Mouse (Mus musculus) forebrain, embryonic 15.5 days (tissue): Measurements from ENCODE around the gene Rps6kb2. TPM values are rescaled to one million over a fixed set of nuclear protein-coding genes. Genes with fewer than 3 reads are reported as not detected.

Source experiments
- ATAC-seq: fragments of 200-750 bp; cut with Nextera tagmentation; replicated peaks from 2 replicates; pipeline ENCODE4 v1.8.0; 2017; ENCODE audit warnings: mild to moderate bottlenecking, moderate TSS enrichment, moderate library complexity
- H3K27ac ChIP-seq: fragments of 300-500 bp; sonication (generic); replicated peaks from 2 replicates; pipeline ENCODE4 v1.5.1; 2015; ENCODE audit warnings: mild to moderate bottlenecking, inconsistent platforms
- H3K27me3 ChIP-seq: fragments of 300-500 bp; sonication (generic); 2 replicates; pipeline ENCODE4 v1.6.1; 2015; ENCODE audit warnings: inconsistent platforms
- H3K36me3 ChIP-seq: fragments of 300-500 bp; sonication (generic); 2 replicates; pipeline ENCODE4 v1.6.1; 2015; ENCODE audit warnings: mild to moderate bottlenecking, inconsistent platforms
- H3K4me1 ChIP-seq: fragments of 300-500 bp; sonication (generic); 2 replicates; pipeline ENCODE4 v1.6.1; 2015; ENCODE audit warnings: inconsistent platforms
- H3K4me2 ChIP-seq: fragments of 300-500 bp; sonication (generic); replicated peaks from 2 replicates; pipeline ENCODE4 v1.6.1; 2015; ENCODE audit warnings: mild to moderate bottlenecking, inconsistent platforms
- H3K4me3 ChIP-seq: fragments of 300-500 bp; sonication (generic); 2 replicates; pipeline ENCODE4 v1.5.1; 2015; ENCODE audit warnings: mild to moderate bottlenecking, inconsistent platforms
- H3K9ac ChIP-seq: fragments of 300-500 bp; sonication (generic); replicated peaks from 2 replicates; pipeline ENCODE4 v1.6.1; 2015; ENCODE audit warnings: mild to moderate bottlenecking, inconsistent platforms
- H3K9me3 ChIP-seq: fragments of 300-500 bp; sonication (generic); 2 replicates; pipeline ENCODE4 v1.6.1; 2016; ENCODE audit warnings: inconsistent platforms
- WGBS: fragments of 180-500 bp; shearing (Covaris S2); methylation state at CpG from one replicate; pipeline ENCODE4 v1.1.7; 2015; ENCODE audit warnings: mixed read lengths; 5-methylcytosine and 5-hydroxymethylcytosine counted together
- polyA plus RNA-seq: library from polyadenylated mRNA; unstranded; fragments of >200 nt; fragmentation: Nextera tagmentation; extraction: Ambion mirVana; gene quantifications from 2 replicates; pipeline ENCODE4 v1.2.1, GENCODE M21; 2015

Rps6kb2 gene
- 54.1 and 54.6 TPM in 2 replicates for polyA plus RNA-seq

DNA sequence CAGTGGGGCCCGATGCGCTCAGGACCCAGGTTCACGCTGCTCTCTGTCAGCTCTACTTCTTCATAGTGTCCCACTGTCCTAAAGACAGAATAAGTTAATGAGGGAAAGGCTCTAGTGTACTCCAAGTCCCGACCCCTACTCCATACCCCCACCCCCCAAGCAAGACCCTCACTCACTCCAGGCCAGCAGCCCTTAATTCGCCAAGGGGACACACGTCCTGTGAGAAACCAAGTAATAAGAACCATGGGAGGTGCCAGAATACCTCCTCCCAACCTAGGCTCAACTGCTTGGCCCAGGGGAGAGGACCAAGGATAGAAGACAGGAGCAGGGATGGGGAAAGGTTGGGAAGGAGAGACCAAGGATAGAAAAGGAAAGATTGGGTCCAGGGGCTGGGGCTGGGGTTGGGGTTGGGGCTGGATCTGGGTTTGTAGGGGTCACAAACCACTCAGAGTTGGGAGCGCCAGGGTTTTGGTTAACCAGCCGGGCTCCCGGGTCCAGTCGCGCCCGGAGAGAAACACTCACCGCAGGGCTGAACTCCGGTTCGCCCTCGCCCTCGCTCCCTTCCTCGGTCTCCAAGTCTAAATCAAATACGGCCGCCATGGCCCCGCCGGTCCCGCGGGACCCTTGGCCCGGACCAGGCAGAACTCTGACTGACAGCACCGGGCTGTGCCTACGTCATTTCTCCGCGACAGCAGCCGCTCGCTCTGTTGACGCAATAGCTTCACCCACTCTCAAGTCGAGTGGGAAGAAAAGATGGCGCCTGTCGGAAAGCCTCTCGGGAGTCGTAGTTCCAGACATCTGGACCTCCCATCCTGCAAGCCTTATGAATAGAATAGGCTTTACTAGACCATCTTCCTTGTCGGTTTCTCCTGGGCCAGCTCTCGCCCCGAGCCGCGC lies at the start of gene Rps6kb2:
Gene Rps6kb2, minus strand, starts transcription at position 709 of the 897 bp plus-strand sequence.
- peak; percentile 93 for ATAC-seq
- H3K4me1 ChIP-seq = peaks cover 14% of the 10 kb centered on the region
- no peaks in the 10 kb centered on the region for H3K9me3 ChIP-seq
- H3K9ac ChIP-seq = peak within 1 kb of the TSS; percentile 72
- peaks cover 32% of the 10 kb centered on the region for H3K36me3 ChIP-seq
- H3K27ac ChIP-seq = peak within 1 kb of the TSS; percentile 81
- no peaks in the 10 kb centered on the region for H3K27me3 ChIP-seq
- H3K4me3 ChIP-seq = peak within 1 kb of the TSS; percentile 75
- 7% methylated on average over 42 of the region's 42 CpGs for WGBS
- H3K4me2 ChIP-seq = peak within 1 kb of the TSS; percentile 92

DNA sequence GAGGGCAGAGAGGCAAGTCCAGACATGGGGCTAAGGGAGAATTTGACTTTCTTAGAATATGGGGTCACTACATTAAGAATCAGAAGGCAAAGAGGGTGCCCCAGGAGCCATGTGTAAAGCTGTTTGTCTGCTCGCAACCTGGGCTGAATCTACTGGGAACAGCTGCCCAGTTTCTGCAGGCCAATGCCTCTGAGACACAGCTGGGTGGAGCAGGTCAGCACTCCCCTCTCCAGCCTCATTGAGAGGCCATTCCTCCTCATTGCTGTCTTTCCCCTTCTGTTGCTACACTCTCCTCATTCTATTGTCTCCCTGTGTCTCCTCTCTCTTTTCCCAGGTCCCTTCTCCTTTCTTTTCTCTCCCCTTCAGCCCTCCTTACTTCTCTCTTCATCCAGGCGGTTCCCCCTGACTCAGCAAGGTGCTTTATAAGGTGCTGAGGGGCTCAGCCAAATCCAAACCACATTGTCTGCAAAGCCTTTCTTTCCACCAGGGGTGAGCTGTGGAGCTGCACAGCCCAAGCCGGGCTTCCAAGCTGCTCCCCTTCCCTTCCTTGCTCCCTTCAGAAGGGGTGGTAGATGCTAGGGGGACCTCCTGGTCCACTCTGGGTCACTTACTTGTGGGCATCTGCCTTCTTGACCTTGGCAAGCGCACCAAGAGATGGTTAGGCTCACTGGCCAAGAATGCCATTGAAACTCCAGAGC lies 48.9 kb upstream of the Rps6kb2 start:
- H3K36me3 ChIP-seq = no peaks in the 10 kb centered on the region
- H3K4me3 ChIP-seq = no peak overlapping the region
- H3K27me3 ChIP-seq = peaks cover 49% of the 10 kb centered on the region
- ATAC-seq = no peak
- H3K9me3 ChIP-seq = no peaks in the 10 kb centered on the region
- H3K27ac ChIP-seq = no peak overlapping the region
- WGBS = 23% methylated on average over 4 of the region's 4 CpGs
- no peak overlapping the region for H3K9ac ChIP-seq
- peaks cover 30% of the 10 kb centered on the region for H3K4me1 ChIP-seq
- no peak overlapping the region for H3K4me2 ChIP-seq

DNA sequence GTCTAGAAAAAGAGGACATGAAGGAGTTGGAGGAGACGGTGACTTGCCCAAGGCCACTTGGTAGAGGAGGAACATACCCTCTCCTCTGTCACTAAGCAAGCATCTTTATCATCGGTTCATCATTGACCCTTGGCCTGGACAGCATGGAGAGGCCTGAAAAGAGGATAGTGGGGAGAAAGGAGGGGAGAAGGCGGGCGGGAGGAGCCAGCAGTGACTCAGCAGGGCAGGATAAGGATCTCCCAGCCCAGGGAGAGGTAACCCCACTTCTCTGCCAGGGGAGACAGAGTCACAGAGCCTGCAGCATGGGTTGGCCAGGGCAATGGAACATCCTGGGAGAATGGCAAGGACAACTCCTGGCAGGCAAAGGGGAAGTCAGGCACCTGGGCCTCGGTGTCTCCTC lies 45.4 kb upstream of the Rps6kb2 start:
- whole genome bisulfite sequencing = 71% methylated on average over 5 of the region's 5 CpGs
- H3K9me3 ChIP-seq = no peaks in the 10 kb centered on the region
- H3K4me2 ChIP-seq = no peak overlapping the region
- H3K27ac ChIP-seq = no peak overlapping the region
- peaks cover 5% of the 10 kb centered on the region for H3K4me1 ChIP-seq
- no peak overlapping the region for H3K9ac ChIP-seq
- peaks cover 18% of the 10 kb centered on the region for H3K27me3 ChIP-seq
- no peak for ATAC-seq
- no peak overlapping the region for H3K4me3 ChIP-seq
- no peaks in the 10 kb centered on the region for H3K36me3 ChIP-seq

DNA sequence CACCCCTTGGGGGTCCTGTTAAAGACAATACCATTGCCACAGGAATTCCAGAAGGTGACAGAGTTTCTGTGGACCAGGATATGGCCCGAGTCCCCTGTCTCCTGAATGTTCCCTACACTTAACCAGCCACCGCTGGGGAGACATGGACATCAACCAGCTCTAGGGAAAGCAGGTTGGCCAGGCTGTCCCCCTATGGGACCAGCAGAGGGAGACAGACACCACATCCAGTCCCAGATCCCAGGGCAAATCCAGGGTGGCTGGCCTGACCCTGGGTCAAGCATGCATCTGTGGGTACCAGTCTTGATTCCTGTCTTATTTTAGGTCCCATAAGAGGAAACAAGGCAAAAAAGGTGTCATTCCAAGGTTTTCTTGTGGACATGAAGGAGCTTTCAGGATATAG lies 43.8 kb upstream of the Rps6kb2 start:
- no peak overlapping the region for H3K27ac ChIP-seq
- H3K27me3 ChIP-seq = peaks cover 8% of the 10 kb centered on the region
- no peak overlapping the region for H3K9ac ChIP-seq
- H3K4me2 ChIP-seq = no peak overlapping the region
- H3K4me3 ChIP-seq = no peak overlapping the region
- H3K9me3 ChIP-seq = no peaks in the 10 kb centered on the region
- ATAC-seq = peak; percentile 32; the same call in 1 of the 2 replicates
- peaks cover 5% of the 10 kb centered on the region for H3K4me1 ChIP-seq
- WGBS = 2% methylated on average over 2 of the region's 2 CpGs
- H3K36me3 ChIP-seq = no peaks in the 10 kb centered on the region

DNA sequence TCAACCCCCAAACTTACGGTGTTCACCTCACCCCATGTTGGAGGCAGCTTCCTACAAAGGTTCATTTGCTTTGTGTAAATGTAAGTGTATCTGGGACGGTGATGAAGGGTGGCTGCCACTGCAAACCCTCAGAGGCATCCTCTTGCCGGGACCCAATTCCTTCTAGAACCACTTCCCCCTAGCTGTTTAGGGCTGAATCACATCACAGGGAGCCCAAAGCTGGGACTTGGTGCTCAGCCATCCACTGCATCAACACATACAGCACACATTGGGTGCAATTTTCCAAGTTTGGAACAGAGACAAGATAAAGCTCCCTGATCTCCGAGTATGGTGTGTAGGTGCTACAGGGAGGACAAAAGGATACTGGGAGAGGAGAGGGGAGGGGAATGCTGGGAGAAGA lies 41.7 kb upstream of the Rps6kb2 start:
- ATAC-seq = no peak
- H3K27ac ChIP-seq = no peak overlapping the region
- H3K4me1 ChIP-seq = peaks cover 21% of the 10 kb centered on the region
- no peaks in the 10 kb centered on the region for H3K36me3 ChIP-seq
- H3K9me3 ChIP-seq = no peaks in the 10 kb centered on the region
- no peak overlapping the region for H3K4me3 ChIP-seq
- no peaks in the 10 kb centered on the region; the same call in 1 of the 2 replicates for H3K27me3 ChIP-seq
- 68% methylated on average over 3 of the region's 4 CpGs for WGBS
- H3K4me2 ChIP-seq = no peak overlapping the region
- no peak overlapping the region for H3K9ac ChIP-seq

DNA sequence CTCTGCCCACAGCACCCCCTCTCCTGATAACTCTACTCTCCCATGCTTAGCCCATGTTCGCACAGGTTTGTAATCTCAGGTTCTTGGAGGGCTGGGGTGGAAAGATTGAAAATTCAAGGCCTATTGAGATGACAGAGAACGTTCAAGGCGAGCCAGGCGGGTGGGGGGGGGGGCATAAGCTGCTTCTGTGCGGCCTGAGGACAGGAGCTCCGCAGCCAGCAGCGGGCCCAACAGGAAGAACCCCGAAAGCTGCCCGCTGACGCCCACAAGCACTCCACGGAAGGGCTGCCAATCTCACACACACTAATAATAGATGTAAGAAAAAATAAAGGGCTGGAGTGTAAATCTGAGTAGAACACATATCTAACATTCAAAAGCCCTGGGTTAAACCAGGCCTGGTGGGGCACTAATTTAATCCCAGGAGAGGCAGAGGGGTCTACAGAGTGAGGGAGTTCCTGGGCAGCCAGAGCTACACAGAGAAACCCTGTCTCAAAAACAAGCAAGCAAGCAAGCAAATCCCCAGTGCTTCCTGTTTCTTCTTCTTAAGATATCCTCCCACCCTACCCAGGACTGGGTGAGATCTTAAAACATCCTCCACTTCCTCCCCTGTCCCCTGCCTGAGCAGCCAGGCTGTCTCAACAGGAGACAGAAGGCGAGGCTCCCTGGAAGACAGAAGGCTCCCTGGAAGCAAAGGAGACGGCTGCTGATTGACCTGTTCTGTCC lies 40.6 kb upstream of the Rps6kb2 start:
- H3K4me3 ChIP-seq = no peak overlapping the region
- H3K4me2 ChIP-seq = no peak overlapping the region
- 0 out of 2 replicates have a peak, but pooled peaks cover 3% of the 10 kb centered on the region for H3K36me3 ChIP-seq
- no peak overlapping the region for H3K9ac ChIP-seq
- ATAC-seq = no peak
- H3K4me1 ChIP-seq = peaks cover 21% of the 10 kb centered on the region
- WGBS = 62% methylated on average over 13 of the region's 13 CpGs
- H3K9me3 ChIP-seq = no peaks in the 10 kb centered on the region
- no peak overlapping the region for H3K27ac ChIP-seq
- no peaks in the 10 kb centered on the region; the same call in 1 of the 2 replicates for H3K27me3 ChIP-seq

DNA sequence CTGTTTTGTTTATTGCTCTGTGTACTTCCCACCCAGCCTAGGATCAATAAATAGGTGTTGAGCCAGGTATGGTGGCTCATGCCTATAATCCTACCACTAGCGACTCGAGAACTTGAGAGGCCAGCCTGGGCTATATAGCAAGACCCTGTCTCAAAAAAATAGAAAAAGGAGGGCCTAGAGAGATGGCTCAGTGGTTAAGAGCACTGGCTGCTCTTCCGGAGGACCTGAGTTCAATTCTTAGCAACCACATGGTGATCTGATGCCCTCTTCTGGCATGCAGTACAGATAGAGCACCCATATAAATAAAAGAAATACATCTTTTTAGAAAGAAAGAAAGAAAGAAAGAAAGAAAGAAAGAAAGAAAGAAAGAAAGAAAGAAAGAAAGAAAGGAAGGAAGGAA lies 40.0 kb upstream of the Rps6kb2 start:
- Histone ChIP-seq H3K4me2 (no peak overlapping the region), H3K9me3 (no peaks in the 10 kb centered on the region), H3K27ac (no peak overlapping the region), H3K4me3 (no peak overlapping the region), H3K4me1 (peaks cover 21% of the 10 kb centered on the region), H3K36me3 (0 out of 2 replicates have a peak, but pooled peaks cover 3% of the 10 kb centered on the region), H3K27me3 (no peaks in the 10 kb centered on the region; the same call in 1 of the 2 replicates), H3K9ac (no peak overlapping the region)
- ATAC-seq = no peak
- 68% methylated on average over 3 of the region's 3 CpGs for WGBS

DNA sequence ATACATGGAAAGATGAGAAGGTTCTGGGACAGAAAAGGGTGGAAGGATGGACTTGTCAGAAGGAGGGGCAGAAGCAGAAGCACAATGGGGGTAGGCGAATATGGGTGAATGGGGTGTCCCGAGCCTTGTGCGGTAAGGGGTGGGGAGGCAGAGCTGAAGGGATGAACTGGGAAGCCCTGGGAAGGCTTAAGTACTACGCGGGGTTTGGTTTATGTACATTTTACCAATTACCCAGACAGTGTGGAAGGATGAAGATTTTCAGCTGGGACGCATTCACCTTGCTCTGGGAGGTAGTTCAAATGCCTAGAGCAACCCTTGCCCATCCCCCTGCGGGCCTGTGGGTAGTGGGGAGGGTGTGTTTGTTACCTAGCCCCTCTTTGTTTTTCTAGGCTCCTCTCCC lies 39.0 kb upstream of the Rps6kb2 start:
- H3K4me1 ChIP-seq = peaks cover 21% of the 10 kb centered on the region
- no peak for ATAC-seq
- no peak overlapping the region for H3K27ac ChIP-seq
- WGBS = 27% methylated on average over 7 of the region's 7 CpGs
- peak overlapping the region; percentile 73 for H3K9ac ChIP-seq
- peaks cover 4% of the 10 kb centered on the region; the same call in 1 of the 2 replicates for H3K36me3 ChIP-seq
- no peaks in the 10 kb centered on the region; the same call in 1 of the 2 replicates for H3K27me3 ChIP-seq
- peak overlapping the region; percentile 60 for H3K4me3 ChIP-seq
- H3K9me3 ChIP-seq = no peaks in the 10 kb centered on the region
- peak overlapping the region; percentile 97 for H3K4me2 ChIP-seq

DNA sequence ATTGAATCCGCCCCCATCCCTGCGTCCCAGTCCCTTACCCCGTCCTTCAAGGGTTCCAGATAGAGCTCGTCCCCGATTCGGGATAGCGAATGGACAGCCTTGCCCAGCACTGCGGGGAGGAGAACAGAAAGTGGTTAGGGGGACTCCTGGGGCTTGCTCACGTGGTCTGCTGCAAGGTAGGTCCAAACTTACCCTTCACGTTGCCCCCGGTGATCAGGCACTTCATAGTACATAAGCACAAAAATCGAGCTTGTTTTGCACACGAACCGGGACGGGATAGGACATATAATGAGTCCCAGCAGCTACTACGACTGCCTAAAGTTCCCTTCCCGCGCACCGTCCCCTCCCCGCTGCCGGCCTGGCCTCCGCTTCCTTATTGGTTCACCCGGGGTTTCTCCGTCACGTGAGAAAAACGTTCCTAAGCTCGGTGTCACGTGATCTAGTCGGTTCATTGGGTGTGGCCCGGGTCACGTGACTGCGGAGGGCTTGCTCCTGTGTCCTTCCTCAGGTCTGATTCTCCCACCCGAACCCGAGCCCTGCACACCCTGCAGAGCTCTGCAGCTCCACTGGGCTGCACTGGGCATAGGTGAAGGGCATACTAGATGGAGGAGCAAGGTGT lies 38.2 kb upstream of the Rps6kb2 start, which contains the start of gene Rad9a:
Gene Rad9a, minus strand, starts transcription at position 372 of the 619 bp plus-strand sequence.
- Histone ChIP-seq H3K4me1 (peaks cover 21% of the 10 kb centered on the region), H3K4me2 (peak within 1 kb of the TSS; percentile 97), H3K36me3 (peaks cover 11% of the 10 kb centered on the region; the same call in 1 of the 2 replicates), H3K9ac (peak within 1 kb of the TSS; percentile 73), H3K4me3 (peak within 1 kb of the TSS; percentile 60), H3K9me3 (no peaks in the 10 kb centered on the region), H3K27me3 (no peaks in the 10 kb centered on the region; the same call in 1 of the 2 replicates), H3K27ac (peak within 1 kb of the TSS; percentile 59; the same call in 1 of the 2 replicates)
- under 1% methylated on average over 34 of the region's 34 CpGs for WGBS
- ATAC-seq = peak; percentile 85

DNA sequence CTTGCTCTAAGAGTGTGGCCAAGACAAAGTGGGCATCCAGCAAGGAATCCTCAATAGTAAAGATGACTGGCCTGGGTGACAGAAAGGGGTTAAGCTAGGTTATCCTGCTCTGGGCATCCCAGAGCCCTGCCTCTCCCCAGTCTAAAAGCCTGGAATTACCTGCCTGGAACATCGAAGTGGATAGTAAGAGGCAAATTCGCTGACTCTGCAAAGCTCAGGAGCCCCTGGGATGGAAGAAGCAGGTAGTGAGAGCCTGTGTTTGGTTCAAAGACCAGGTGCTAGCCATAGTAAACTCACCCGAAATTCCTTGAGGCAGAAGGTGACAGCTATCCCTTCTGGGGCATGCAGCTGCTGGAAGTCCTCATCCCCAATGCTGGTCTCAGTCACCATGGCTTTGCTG lies 34.0 kb upstream of the Rps6kb2 start:
- no peak for ATAC-seq
- Histone ChIP-seq H3K4me2 (no peak overlapping the region), H3K27me3 (no peaks in the 10 kb centered on the region), H3K4me3 (no peak overlapping the region), H3K36me3 (peaks cover 44% of the 10 kb centered on the region), H3K9ac (no peak overlapping the region), H3K27ac (no peak overlapping the region), H3K4me1 (peaks cover 53% of the 10 kb centered on the region), H3K9me3 (no peaks in the 10 kb centered on the region)
- WGBS = 65% methylated on average over 3 of the region's 3 CpGs

DNA sequence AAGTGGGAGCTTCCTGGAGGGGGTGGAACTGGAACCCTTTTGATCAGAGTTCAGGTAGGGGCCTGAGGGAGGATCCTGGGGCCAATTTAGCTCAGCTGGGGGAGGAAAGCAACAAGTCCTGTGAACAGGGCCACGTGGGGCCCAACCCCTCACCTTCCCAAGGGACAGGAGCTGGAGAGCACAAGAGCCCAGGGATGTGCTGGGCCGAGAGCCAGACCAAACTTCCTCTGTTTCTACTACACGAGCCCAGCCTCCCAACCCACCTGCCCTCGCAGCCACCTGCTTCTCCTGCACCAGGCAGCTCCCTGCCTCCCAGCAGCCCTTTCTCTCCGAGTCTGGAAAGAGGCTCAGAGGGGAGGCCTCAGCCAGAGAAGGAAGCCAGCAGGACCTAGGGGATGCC lies 33.4 kb upstream of the Rps6kb2 start:
- H3K9me3 ChIP-seq = no peaks in the 10 kb centered on the region
- no peaks in the 10 kb centered on the region for H3K27me3 ChIP-seq
- no peak overlapping the region for H3K4me2 ChIP-seq
- peaks cover 48% of the 10 kb centered on the region for H3K4me1 ChIP-seq
- H3K36me3 ChIP-seq = peaks cover 44% of the 10 kb centered on the region
- H3K27ac ChIP-seq = no peak overlapping the region
- H3K9ac ChIP-seq = no peak overlapping the region
- 50% methylated on average over 5 of the region's 5 CpGs for WGBS
- no peak for ATAC-seq
- H3K4me3 ChIP-seq = no peak overlapping the region
